Mouse (Mus musculus): Measurements from ENCODE around the gene Mettl7a2.
"Not testable (repeated sequence)": the region's sequence is repeated elsewhere in the genome, so short reads cannot be mapped to it uniquely, and the experiment has no call there.

Gene Mettl7a2

DNA sequence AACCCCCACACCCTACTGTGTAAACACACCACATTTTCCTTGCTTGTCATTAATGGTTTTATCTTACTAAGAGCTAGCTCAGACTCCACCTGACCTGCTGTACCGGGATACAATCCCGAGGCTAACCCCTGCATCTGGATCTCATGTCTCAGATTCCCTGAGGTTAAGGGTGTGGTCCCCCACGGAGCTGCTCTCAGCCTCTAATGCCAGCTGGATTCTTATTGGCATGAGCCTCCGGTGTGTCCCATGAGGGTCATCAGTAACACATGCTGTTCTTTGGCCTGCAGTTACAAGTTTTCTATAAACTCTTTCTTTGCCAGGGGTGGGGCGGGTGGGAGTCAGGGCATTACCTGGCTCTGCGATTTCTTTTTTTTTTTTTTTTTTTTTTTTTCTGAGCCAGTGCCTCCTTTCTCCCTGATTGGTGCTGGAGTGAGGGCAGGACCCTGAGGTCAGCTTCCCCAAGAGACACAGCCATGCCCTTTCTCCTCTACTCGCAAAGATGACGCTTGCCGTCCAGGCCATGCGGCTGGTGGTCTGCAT is at the start of gene Mettl7a2, which contains the start of gene Methig1:
Gene Mettl7a2 (plus strand): TSS at position 490 of the 540 bp plus-strand sequence.
Gene Methig1 (plus strand): TSS at position 439 of the 540 bp plus-strand sequence.
- no peak for DNase-seq

DNA sequence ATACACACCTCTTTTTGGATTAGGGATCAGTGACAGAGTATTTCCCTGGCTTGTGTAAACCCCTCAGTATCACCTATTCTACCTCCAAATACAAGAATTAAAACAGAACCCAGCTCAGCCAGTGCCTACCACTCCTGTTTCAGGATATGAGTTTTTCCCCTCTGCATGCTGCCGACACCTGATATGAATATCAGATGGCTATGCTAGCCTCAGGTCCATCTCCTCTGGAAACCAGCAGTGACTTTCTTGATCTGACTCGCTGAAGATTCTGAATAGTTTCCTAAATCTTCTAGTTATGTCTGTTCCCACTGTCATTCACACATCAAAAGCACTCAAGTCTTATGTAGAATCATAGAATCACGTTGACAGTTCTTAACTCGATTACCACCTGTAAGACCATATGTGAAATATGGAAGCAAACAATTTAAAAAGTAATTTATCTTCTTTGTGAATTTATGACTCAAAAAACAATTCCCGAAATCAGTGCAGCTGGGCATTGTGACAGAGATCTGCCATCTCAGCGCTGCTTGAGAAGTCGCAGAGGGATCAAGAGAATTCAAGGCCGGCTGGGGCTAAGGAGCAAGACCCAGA is 49.5 kb upstream of the Mettl7a2 start:
- no peak for DNase-seq

DNA sequence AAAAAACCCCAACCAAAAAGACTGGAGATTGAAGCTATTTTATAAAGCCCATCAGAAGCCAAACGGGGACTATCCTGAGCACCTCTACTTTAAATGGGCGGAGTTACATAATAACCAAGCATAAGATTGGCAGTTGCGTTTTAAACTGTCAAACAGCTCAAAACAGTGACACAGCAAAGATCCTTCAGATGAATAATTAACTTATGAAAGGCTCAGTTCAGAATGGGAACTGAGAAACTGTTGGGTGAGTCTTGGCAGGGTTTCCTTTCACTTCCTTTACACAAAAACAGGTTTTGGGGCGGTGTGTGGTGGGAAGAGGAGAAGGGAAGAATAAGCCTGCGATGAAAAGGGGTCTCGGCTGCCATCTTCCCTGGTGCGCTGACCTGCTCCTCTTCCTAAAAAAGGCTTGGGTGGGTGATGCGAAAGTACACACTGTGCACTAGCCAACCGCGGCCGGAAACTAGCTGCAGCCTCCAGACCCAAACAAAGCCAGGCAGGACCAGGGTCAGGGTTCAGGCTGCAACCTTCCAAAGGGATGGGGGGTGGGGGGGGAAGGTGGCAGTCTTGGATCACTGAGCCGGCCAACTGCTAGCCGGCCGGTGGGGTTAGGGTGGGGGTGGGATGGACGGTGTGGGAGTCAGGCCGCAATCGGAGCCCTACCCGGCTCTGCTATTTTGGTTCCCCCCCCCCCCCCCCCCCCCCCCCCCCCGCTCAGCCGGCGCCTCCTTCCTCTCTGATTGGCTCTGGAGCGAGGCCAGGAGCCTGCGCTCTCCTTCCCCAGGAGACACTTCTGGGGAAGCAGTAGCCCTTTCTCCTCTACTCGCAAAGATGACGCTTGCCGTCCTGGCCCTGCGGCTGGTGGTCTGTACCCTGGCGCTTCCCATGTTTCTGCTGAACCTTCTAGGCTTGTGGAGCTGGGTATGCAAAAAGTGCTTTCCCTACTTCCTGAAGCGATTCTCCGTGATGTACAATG is 48.7 kb upstream of the Mettl7a2 start, which contains the start of gene Mettl7a1:
Gene Mettl7a1 (plus strand): TSS at position 122 of the 973 bp plus-strand sequence.
- peak; percentile 85 for DNase-seq

DNA sequence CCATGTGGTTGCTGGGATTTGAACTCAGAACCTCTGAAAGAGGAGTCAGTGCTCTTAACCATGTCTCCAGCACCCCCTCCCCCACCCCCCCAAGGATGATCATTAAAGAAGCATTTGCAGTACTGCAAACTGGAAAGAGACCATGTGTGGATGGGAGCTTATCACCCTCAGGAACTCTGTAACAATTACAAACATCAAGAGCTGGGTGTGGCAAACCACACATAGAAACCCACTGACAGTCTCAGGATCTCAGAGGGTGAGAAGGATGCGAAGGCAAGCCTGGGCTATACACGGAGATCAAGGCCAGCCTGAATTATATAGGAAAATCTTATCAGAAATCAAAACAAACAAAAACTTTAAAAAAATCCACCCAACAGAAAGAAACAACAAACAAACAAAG is 46.8 kb upstream of the Mettl7a2 start:
- no peak for DNase-seq

DNA sequence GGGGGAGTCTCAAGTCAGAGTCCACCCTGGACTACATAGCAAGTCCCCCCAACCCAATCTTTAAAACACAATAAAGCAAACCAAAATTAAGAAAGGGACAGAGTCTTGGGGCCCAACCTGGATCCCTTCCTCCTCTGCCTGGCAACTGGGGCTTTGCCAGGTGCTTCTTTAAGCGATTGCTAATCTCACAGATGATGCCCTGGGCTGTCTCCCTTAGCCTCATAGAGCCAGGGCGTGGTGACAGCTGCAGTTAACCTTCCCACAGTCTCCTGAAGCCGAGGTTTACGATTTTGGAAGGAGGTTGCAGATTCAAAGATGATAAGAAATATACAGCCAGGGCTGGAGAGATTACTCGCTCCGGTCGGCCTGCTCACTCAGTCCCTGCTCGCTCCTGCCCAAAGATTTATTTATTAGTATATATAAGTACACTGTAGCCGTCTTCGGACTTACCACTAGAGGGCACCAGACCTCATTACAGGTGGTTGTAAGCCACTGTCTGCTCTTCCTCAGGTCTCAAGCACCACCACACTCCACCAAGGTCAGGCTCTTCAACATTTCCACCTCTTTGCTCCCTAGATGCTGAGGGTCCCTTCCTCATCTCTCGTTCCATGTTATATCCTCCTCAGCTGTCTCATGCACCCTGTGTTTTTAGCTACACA is 45.4 kb upstream of the Mettl7a2 start:
- DNase-seq = not testable (repeated sequence)

DNA sequence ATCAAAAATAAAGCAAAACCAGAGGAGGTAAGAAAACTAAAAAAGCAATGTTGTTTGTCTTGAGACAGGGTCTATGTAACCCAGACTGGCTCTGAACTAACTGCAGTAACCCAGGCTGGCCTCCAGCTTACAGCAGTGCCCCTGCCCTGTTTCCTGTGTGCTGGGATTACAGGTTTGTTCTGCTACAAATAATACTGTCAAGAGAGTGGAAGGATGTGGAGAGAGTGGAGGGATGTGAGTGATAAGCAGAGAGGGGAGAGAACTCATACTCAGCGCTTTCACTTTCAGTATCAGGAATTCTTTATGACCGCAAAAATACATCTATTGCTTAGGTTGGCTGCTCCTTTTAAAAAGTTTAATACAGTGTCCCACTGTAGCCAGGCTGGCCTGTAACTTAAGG is 40.7 kb upstream of the Mettl7a2 start:
- no peak for DNase-seq

DNA sequence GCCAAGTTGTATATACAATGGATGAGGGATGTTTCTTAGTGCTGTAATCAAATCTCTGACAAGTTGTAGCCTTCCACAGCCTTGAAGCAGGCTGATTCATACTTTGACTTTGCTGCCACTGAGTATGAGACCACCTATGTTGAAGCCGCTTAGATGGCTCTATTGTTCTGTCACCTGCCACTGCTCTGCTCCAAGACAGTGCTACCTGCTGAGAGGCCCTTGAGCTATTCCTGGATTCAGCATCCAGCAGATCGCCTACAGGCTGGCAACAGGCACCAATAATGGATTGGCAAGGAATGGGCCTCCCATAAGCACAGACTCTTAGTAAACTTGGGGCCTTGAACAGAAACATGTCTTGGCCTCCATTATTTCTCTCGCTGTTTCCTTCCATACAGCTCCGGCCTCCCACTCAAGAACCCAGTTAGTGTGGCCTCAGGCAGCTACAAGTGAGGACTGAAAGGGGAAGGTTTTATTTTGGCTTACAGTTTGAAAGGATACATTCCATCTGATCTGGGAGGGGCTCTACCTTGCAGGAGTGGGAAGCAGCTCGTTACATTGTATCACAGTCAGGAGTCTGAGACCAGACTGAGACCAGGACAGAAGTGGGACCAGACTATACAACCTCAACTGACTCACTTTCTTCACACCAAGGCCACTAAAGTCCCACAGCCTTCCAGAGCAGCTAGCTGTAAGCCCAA is 38.4 kb upstream of the Mettl7a2 start:
- DNase-seq = no peak

DNA sequence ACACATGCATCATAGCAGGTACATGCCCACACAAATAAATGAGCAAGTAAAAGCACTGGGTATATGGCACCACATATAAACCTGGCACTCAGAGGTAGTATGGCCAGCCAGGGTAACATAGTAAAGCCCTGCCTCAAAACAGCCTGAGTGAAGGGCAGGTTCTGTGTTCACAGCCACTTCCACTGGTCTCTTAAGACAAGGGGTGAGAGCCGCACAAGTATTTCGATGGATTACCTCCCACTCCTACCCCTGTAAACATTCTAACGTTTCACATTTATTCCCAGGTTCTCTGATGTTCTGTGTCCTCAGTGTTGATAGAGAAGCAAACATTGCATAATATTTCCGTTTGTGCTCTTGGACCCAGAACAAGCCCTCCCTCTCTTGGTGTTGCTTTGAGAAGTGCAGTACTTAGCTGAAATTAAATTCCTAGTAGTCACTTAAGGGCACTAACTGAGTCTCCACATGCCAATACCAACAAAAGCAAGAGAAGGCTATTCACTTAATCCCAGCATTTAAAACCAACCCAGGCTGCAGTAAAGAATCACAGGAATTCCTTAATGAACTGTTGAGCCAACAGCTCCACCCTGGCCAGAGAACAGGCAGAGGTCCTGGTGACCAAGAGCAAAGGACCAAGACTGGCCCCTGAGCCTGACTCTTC is 34.9 kb upstream of the Mettl7a2 start:
- DNase-seq = not testable (repeated sequence)

DNA sequence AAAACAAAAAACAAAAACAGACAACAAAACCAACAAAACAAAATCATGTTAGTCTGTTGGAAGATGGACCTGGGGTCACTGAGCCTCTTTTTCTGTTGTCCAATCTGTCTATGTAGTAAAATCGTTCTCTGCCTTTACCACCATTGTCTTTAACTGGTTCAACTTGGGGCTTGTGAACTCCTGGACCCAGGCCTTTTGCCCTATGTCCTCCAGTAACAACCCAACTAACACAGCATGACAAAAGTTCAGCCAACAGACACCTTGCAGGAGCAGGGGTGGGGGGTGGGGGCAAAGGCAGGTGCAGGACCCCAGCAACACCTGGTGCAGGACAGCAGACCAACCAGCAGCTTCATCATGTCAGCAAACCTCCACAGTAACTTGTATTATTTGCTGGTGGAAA is 33.1 kb upstream of the Mettl7a2 start:
- DNase-seq = no peak

DNA sequence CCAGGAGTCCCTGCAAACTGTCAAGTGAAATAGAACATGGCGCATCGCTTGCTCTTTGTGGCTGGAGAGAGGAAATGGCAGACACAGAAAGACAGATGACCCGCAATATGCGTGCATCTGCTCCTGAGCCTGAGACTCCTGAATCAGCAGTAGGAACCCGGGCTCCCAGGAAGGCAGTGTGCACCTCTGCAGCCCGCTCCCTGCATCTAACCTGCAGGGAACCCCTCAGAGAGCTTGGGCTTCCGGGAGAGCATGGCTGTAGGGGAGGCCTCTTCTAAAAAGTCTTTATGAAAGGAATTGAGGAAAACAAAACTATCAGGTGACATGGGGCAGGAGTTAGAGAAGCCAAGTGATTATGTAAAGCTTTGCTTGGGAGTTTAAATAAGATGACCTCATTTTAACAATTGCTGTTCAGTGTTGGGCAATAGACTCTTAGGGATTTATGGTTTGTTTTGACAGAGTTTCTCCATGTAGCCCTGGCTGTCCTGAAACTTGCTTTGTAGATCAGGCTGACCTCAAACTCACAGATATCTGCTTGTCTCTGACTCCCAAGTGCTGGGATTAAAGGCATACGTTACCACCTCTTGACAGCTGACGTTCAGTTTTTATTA is 32.6 kb upstream of the Mettl7a2 start:
- no peak for DNase-seq

DNA sequence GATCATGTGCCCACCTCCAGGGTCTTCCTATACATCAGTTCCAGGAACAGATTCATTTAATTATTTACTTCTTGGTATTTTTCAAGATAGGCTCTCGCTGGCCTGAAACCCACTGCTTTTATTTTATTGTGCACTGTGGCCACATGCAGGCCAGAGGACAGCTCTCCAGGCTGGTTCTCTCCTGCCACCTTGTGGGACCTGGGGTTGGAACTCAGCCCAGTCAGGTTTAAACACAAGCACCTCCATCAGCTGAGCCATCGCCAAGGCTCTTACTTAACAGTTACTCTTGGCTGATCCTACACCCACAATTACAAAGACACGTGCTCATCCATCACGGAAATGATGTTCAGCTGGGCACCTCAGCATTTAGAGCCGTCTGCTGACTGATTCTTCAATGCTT is 31.9 kb upstream of the Mettl7a2 start:
- no peak for DNase-seq

DNA sequence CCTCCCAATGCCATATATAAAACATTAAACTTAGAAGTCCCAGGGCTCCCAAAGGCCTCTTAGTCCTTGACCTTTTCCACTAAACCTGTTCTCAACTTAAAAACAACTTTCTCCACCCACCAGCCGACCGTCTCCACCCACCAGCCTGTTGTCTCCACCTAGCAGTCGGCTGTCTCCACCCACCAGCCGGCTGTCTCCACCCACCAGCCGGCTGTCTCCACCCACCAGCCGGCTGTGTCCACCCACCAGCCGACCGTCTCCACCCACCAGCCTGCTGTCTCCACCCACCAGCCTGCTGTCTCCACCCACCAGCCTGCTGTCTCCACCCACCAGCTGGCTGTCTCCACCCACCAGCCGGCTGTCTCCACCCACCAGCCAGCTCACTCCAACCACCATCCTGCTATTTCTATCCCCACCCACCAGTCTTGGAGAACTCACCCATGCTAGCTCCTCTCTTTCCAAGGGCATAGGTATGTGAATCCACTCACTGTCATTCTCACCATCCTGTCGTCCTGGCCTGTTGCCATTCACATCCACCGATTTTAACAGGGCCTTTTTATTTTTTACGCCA is 28.9 kb upstream of the Mettl7a2 start:
- DNase-seq = no peak

DNA sequence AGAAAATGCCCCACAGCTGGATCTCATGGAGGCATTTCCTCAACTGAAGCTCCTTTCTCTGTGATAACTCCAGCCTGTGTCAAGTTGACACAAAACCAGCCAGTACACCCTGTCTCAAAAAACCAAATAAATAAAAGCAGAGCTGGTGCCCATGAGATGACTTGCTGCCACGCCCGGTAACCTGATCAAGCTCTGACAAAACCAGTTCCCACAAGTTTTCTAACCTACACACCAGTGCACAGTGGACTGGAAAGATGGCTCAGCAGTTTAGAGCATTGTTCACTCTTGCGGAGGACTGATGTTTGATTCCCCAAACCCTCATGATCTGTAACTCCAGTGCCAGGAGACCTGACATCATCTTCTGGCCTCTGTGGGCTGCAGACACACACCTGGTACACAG is 27.8 kb upstream of the Mettl7a2 start:
- no peak for DNase-seq

DNA sequence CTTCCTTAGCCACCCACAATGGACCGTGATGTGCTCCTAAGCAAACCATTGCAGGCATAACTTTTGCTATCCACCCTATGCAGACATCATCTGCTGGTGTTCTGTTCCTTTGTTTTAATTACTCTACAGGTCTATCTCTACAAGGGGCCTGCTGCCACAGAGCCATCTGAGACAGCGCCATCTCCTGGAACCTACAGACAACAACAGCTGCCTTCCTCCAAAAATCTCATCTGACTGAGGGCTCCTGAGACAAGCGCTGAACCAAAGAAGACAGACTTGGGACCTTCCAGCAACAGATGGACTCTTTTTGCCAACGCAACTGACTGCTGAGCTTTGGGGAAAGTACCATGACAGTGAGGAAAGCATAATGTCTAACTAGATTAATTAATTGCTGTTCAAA is 24.9 kb upstream of the Mettl7a2 start:
- not testable (repeated sequence) for DNase-seq

DNA sequence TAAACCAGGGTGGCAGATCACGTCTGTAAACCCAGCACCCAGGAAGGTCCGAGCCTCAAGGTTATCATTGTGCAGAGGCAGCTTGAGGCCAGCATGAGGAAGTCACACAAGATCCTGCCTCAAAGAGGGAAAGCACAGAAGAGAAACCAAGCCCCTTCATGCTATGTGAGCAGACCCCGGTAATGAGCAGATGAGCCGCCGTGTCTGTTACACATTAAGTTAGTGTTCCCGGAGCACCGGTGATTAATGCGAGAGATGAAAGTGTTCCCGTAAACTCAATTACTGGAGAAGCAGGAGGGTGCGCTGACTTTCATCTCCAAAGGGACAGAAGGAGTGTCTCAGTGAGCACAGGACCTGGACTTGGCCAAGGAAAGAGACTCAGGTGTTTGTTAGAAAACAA is 23.7 kb upstream of the Mettl7a2 start:
- DNase-seq = not testable (repeated sequence)

DNA sequence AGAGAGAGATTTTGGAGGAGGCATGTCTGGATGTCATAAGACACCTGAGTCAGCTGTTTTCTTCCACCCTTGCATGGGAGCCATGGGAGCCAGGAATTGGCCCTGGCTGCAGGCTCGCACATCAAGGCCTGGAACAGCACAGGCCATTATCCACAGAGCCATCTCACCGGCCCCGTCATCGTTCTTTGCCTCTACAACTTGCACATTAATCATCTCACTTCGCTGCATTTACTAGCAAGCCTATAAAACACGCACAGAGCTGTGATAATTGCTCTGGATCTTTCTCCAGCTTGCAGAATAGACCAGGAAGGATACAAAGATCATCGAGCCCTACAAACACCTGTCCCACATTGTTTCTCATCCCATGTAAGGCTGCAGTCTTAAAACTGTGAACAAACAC is 22.3 kb upstream of the Mettl7a2 start:
- DNase-seq = no peak

DNA sequence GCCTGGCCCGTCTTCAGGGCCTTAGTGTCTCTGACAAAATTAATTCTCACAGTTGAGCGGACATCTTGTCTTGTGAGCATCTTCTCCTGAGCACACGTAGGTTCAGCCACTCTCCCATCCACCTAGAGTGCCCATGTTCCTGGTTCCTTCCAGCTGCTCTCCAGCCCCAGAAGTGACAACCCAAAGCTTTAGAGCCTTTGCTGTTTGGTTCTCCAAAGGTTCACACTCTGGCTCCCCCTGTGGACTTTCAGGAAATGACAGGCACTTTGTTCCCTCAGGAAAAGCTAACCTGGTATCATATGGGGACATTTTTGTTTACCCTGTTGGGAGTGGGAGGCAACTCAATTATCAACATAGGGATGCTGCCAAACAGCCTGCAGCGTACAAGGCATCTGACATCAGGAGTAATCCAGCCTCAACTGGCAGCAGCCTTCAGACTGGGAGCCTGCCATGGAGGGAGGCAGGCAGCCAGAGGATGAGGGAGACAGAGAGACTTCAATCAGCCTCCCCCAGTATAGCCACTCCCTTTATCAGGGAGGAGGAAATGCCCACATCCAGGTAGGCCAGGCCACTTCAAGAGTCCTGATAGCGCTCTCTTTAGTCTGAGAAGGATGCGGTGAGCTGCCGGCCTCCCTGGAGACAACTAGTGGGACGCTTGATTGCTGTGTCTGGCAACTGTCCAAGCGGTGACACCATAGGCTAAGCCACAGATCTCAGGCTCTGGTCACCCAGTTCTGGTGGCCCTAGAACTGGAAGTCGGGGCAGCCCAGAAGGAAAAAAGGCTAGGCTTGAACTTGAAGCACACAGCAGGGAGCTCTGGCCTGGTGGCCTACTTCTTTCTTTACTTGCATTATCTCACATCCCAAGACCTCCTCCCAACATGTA is 20.7 kb upstream of the Mettl7a2 start:
- not testable (repeated sequence) for DNase-seq

DNA sequence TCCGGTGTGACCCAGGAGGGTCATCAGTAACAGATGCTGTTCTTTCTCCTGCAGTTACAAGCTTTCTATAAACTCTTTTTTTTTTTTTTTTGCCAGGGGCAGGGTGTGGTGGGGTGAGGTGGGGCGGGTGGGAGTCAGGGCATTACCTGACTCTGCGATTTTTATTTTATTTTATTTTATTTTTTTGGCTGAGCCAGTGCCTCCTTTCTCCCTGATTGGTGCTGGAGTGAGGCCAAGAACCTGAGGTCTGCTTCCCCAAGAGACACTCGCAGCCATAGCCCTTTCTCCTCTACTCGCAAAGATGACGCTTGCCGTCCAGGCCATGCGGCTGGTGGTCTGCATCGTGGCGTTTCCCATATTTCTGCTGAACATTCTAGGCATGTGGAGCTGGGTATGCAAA is 18.4 kb upstream of the Mettl7a2 start, which contains the start of gene Mettl7a3:
Gene Mettl7a3 (plus strand): TSS at position 301 of the 400 bp plus-strand sequence.
- DNase-seq = no peak

DNA sequence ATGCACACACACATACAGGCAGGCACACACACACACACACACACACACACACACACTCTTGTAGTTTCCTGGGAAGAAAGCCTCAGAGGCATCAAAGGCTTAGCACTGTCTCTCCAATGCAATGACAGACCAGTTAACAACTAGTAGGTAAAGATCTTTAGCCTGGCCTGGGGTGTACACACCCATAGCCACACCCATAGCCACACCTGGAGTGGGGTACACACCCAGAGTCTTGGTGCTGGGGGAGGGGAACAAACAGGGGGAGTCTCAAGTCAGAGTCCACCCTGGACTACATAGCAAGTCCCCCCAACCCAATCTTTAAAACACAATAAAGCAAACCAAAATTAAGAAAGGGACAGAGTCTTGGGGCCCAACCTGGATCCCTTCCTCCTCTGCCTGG is 15.7 kb upstream of the Mettl7a2 start:
- not testable (repeated sequence) for DNase-seq

DNA sequence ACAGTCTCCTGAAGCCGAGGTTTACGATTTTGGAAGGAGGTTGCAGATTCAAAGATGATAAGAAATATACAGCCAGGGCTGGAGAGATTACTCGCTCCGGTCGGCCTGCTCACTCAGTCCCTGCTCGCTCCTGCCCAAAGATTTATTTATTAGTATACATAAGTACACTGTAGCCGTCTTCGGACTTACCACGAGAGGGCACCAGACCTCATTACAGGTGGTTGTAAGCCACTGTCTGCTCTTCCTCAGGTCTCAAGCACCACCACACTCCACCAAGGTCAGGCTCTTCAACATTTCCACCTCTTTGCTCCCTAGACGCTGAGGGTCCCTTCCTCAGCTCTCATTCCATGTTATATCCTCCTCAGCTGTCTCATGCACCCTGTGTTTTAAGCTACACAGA is 15.2 kb upstream of the Mettl7a2 start:
- not testable (repeated sequence) for DNase-seq

All from right cerebral cortex, postnatal 25 days (tissue).